Mouse (Mus musculus): ENCODE data around the gene Loxl3.
A peak's percentile ranks its signal among the peaks of the same experiment; 100 is the strongest.

Loxl3 gene

DNA sequence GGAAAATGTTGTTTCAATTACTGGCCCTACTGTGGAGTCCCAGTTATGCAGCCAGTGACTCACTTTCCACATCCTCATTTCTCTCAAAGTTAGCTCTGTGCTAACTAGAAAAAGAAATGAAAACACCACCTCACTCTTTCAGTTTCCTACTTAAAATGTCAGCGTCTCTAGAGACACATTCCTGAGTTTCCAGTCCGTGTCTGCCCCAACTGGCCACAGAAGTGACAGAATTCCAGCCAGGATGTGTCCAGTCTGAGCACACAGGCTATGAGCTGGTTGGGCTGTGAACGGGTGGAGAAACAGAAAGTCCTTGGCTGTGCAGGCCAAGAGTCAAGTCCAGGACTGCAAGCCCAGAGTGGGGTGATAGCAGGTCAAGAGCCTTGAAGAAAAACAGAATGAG lies 16.8 kb upstream of the Loxl3 start:
- no peak for DNase-seq (ENCODE audit: low read depth, low spot score)

DNA sequence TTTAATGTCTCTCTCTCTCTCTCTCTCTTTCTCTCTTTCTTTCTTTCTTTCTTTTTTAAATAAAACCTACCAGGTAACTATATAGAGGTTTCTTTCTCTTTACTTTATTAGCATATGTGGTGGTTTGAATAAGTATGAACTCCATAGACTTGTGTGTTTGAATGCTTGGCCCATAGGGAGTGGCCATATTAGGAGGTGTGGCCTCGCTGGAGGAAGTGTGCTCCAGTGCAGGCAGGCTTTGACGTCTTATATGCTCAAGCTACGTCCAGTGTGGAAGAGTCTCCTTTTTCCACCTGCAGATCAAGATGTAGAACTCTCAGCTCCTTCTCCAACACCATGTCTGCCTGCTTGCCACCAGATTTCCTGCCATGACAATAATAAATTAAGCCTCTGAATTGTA lies 14.9 kb upstream of the Loxl3 start:
- DNase-seq (ENCODE audit: low read depth, low spot score) = no peak

DNA sequence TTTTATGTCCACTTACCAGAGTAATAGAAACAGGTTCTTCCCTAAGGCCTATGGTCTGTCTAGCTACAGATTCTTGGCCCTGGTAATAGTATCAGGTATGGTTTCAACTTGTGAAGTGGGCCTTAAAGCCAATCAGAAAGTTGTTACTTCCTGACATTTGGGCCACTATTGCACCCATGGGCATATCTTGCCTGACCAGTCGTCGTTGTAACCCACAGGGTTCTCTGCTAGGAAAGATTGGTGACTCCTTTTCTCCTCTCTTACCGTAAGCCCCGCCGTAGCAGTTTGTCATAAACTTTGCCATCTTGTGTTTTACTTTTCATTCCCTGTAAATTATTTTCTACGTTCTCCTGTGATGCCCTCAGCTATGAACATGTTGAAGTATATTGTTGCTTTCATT lies 13.9 kb upstream of the Loxl3 start:
- no peak for DNase-seq (ENCODE audit: low read depth, low spot score)

DNA sequence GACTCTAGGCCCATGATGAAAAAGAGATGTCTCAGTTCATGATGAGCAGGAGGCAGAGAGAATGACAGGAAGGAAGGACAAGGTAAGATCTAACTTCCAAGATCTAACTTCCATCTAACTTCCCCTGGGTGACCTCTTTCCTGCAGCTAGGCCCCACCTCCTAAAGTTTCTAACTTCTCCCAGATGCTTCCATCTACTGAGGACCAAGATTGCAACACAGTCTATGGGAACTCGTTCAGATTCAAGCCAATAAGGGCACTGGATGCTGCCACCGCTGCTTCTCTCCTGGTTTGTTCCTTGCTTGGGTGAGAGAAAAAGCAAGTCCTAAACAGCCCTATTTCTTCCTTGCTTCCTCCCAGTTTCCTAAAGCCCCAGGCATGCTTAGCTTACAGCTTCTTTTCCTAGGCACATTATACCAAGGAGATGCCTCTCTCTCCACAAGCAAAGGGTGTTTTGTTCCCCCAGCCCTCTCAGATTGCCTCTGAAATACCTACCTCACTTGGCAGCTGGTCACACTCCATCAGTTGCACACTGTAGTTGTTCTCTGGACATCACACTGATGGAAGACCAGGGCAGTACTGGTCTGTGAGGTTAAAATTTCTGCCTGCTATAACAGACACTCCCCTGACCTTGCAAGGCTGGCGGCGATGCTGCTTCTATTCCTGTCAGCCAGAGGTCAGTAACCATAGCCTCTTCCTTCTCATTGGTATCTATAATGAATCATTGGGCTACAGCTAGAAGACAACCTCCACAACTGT lies 13.0 kb upstream of the Loxl3 start:
- DNase-seq (ENCODE audit: low read depth, low spot score) = no peak

DNA sequence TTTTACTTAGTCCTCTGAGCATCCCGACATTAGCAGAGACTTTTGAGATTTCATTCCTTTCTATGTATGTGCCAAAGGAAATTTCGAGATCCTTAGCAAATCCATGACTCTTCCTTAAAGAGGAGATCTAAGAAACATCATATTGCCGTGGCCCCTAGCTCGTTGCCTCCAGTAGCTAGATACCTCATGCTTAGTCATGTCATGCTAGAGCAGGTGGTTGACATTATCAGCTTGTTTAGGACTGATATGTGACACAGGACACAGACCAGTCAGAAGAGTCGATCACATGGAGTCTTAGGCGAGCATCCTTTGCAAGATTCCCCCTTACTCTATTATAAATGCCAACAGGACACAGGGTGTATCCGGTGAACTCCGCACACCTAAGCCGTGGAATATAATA lies 11.0 kb upstream of the Loxl3 start:
- DNase-seq (ENCODE audit: low read depth, low spot score) = no peak

DNA sequence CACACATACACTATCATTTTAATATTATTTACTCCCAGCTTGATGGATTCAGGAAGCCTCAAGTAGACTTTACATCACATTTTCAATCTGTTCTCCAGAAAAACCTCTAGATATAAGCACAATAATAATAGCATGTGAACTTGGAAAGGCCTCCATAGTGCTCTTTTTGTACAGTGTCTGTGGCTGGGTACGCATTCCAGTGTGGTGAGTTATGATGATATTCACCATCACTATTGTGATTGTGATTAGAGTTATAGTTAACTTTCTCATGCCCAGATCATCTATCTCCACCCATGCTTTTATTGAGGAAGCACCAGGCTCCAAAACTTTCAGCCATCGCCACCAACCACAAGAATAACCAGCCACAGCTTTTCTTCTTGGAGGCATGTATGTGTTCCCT lies 10.2 kb upstream of the Loxl3 start:
- DNase-seq (ENCODE audit: low read depth, low spot score) = no peak

DNA sequence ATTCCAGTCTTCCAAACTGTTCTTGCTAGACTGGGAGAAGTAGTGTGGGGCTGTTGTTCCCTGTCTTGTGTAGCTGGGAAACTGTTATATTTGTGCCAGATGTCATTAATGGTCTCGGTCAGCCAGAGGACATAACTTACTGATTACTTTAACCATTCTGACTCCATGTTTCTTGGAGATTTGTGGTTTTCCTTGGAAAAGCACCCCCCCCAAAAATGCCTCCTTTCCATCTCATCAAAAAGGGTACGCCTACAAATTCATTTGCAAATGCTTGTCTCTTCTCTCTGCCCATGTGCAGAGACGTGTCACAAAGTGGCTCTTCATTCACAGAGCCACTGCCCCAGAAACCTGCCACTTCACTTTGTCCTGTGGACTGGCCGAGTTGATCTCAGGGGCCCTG lies 9.6 kb upstream of the Loxl3 start:
- no peak for DNase-seq (ENCODE audit: low read depth, low spot score)

DNA sequence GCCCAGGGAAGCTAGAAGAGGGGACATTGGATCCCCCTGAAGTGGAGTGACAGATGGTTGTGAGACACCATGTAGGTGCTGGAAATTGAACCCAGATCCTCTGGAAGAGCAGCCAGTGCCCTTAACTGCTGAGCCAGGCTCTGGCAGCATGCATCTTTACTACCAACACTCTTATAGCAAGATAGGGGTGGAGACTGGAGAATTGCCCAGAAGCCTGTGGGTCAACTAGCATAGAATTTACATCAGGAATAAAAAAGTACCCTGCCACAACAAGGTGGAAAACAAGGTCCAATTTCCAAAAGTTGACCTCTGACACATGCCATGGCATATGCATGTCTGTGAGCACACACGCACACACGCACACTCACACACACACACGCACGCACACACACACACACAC lies 8.8 kb upstream of the Loxl3 start:
- DNase-seq (ENCODE audit: low read depth, low spot score) = no peak

DNA sequence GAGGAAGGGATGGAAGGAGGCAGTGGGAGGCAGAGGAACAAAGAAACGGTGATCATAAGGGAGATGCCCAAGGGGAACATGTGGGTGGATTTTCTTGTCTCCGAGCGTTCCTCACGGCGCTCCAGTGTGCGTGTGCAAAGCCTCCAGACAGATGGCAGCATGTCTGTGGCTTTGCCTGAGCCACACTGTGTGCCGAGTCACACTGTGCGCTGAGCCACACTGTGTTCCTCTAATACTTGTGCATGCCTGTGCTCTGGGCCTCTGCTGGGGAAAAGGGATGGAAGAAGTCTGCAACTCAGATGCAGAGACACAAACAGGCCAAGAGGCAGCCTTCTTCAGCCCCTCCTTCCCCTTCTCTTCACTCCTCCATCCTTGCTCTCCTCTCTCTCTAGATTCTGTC lies 6.7 kb upstream of the Loxl3 start:
- DNase-seq (ENCODE audit: low read depth, low spot score) = peak; percentile 36

DNA sequence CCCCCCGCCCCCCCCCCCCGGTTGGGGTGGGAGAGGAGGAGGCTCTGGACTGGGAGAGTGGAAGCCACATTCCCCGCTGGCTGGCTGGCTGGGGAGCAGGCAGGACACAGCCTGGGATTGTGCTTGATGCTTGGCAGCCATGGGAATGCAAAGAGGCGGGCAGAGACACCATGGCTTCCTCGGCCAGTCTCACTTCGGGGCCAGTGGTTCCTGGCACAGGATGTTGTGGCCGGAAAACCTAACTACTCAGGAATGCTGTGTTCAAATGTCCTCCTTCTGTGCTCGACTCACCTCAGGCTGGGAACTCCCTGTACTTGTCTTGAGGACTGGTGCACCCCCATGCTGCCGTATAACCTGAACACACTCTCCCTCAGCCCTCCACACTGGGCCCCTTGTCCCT lies 6.3 kb upstream of the Loxl3 start:
- no peak for DNase-seq (ENCODE audit: low read depth, low spot score)

DNA sequence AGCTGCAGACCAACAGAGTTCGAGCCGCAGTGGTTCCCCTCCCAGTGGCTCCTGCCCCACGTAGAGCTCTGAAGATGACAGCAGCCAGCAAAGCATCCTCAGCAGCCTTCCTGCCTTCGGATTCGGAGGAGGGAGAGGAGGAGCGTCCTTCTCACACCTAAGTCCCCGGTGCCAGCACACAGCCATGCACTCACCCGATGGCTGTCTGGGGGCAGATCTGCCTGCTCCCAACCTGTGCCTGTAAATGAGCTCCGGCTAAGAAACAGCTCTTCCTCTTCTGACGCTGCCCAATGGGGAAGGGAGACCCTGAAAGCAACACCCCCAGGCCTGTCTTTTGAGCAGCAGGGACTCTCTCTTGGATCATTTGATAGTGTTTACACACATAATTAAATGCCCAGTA lies 4.2 kb upstream of the Loxl3 start:
- DNase-seq (ENCODE audit: low read depth, low spot score) = no peak

DNA sequence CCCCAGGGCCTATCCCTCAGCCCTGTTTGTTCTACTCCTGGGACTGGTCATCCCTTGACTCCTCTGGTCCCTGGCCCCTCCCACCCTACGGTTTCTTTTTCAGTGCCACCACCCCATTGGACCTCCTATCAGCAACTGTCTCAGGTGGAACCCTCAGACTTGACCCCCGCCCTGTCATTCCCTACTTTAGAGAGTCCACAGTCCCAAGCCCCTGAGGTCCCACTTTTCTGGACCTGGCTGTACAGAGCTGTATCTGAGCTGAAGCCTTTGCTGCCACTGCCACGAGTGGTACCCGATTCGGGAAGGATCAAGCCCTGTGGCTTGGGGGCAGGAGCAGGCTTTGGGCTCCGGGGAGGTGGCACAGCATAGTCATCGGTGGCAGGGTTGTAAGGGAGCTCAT lies 2.9 kb upstream of the Loxl3 start:
- no peak for DNase-seq (ENCODE audit: low read depth, low spot score)

DNA sequence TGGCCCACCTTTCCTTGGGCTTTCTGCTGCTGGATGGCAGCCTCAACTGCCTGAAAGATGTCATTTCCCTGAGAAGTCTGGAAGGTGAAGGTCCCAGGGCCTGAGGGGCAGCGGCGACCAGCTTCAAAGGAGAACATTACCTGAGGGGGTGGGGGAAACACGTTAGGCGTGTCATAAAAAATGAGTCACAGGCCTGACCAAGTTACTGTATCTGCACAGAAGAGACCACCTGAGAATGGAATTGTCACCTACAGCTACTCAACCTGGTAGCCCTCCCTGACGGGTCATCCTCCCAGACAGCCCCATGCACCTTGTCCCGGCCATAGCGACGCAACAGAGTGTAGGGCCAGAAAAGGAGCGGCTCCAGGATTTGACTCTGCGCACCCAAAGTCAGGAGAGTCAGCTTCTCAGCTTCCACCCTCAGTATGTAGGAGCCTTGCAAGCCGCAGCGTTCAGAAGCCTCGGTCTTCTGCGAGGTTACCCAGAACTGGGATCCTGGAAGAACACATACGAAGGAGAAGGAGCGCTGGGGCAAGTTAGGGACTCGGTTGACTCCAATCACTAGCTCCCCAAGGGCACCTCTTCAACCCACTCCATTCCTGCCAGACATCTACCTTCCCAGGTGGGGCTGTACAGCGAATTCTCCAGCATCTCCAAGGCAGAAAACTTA lies 1.9 kb upstream of the Loxl3 start:
- DNase-seq (ENCODE audit: low read depth, low spot score) = no peak

DNA sequence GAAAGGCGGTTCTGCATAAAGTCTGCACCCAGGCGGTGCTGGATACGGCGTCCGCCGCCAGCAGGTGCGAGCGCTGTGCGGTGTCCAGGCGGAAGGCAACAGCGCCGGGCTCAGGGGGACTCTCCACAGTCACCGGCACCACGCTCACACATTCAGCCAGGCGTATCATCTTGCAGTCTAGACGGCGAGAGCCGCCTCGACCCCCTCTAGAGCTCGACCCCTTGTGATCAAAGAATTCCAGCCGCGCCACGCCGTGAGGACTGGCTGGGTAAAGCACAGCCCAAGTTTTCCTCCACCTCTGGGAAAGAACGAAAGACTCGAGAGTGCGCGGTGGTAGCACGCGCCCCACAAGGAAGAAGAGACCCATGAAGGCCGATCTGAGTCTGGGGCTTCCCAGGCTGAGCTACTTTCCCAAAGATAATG lies 1.2 kb upstream of the Loxl3 start:
- DNase-seq (ENCODE audit: low read depth, low spot score) = no peak

DNA sequence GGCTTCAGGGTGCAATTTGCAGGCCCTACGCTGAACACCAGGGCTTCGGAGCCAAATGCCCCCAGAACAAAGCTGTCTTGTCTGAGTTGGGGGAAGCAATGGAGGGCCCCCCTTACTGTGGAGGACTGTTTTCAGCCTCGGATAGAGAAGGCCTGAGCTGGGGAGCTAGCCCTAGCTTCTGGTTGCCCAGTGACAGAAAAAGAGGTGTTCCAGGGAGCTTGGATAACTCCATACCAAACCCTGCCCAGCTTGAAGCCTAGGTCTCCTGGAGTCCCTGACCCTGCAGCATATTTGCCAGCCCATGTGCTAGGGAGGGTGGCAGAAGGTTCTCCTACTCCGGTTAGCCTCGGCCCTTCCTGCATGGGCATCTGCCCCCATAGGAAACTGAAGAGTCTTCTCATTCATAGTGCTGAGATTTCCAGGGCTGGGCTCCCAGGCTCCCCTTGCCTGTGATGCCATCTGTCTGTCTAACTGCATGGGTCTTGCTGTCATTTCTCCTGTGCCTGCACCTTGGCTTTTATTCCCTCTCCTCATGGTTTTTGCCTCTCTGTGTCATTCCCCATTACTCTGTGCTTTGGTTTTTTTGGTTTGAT lies 586 bp downstream of the Loxl3 start:
- DNase-seq (ENCODE audit: low read depth, low spot score) = no peak

DNA sequence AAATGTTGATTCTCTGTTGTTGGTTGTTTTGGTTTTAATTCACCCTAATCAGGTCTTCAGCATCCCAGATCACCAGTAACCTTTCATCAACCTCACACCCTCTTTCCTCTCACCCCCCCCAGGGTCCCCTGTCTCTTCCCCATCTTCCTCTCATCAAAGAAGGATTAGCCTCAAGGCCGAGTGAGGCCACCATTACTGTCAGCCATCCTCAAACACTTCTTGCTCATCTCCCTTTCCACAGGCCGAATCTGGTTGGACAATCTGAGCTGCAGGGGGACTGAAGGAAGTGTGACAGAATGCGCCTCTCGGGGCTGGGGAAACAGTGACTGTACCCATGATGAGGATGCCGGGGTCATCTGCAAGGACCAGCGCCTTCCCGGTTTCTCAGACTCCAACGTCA lies 3.2 kb downstream of the Loxl3 start:
- DNase-seq (ENCODE audit: low read depth, low spot score) = no peak

DNA sequence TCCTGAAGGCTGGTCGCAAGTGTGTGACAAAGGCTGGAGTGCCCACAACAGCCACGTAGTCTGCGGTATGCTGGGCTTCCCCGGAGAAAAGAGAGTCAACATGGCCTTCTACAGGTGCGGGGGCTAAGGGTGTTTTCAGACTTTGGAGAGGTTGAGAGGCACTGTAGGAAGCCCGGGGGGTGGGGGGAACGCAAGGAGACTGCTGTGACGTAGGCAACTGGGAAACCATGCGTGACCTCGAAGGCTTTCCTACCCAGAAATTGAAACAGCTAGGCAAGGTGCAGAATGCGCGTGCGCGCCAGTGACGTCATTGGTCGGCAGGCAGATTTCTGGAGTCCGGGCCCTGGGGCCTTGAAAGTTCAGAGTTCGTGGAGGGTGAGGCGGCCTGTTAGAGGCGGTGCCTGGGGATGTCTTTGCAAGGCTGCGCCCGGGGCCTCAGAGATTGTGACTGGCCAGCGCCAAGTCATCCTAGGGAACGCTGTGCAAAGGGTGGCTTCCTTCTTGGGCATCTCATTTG lies 4.6 kb downstream of the Loxl3 start:
- peak; percentile 87 for DNase-seq (ENCODE audit: low read depth, low spot score)

DNA sequence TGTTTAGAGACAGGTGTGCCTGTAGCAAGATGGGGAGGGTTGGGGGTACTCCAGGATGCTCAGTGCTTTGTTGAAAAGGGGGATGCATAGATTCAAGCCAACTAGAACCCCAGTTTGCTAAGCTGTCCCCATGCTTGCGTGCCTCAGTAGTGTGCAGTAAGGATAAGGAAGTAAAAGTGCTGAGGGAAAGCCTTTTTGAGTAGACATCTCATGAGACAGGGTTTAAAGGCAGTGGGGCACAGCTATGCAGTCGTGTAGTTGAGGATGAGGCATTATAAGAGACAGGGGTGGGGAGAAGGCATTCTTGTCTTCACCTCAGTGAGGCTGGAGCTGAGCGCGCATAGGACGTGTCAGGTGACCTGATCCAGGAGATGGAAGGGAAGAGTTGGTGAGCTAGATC lies 6.6 kb downstream of the Loxl3 start:
- no peak for DNase-seq (ENCODE audit: low read depth, low spot score)

DNA sequence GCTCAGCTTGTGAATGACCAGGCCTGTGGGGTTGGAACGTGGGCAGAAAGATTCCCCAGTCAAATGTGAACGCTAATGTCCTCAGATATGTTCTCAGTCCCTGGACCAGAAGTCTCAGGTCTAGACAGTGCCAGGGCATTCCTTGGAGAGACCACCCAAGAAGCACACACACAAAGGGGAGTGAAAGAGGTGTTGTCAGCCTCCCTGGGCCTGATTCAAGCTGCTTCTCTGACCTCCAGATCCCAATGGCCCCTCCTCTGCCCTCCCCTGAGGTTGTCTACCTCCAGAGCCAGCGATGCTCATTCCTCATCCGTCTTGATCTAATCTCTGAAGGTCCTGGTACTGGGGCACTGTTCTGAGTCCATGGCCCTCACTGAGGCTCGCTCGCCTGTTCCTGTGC lies 9.6 kb downstream of the Loxl3 start:
- DNase-seq (ENCODE audit: low read depth, low spot score) = no peak

DNA sequence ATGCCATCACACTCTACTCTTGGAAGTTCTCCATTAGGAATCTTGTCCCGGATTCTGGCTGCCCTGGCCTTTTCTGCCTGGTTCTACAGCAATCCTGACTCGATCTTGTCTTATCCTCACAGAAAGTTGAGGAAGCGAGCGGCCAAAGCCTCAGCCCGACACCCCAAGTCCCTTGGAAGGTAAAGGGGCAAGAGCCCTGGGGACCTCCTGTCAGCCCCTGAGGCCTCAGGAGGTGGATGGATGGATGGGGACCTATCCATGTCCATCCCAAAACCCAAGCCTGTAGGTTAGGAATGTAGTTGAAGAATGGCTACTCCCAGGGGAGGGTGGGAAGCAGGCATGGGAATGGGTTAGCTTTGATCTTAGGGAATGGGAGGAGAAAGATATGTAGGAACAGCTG lies 10.0 kb downstream of the Loxl3 start:
- no peak for DNase-seq (ENCODE audit: low read depth, low spot score)

DNA sequence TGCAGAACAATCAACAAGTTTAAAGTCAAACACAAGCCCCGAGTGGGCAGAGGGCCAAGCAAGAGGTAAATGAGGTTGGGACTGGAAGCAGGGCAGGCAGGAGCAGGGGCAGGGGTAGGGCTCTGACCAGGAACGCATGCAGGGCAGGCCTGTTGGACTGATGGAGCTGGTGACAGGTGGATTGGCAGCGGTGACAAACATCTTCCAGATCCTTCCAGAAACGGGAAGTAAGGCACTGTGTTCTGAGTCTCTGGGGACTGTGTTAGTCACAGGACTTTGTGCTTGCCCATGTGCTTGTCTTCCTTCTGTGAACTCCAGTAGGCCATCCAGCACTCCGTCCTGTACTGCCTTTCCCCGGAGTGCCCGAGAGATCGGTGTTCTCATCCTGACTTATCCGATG lies 10.8 kb downstream of the Loxl3 start:
- DNase-seq (ENCODE audit: low read depth, low spot score) = peak; percentile 22

DNA sequence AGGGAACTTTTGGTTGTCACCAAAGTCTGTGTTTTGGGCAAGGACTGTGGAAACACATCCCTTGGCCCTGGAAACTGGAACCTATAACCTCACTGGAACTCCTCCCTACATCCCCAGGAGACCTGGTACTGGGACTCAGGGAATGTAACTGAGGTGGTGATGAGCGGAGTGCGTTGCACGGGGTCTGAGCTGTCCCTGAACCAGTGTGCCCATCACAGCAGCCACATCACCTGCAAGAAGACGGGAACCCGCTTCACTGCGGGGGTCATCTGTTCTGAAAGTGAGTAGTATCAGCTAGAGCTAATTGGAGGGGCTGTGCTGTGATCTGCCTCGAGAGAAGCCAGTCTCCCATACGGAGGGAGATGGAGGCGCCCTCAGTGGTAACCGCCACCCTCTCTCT lies 15.4 kb downstream of the Loxl3 start:
- no peak for DNase-seq (ENCODE audit: low read depth, low spot score)

Measured in brain, adult 2 months (tissue).